Mouse (Mus musculus) stomach, postnatal 0 days (tissue): ENCODE results near the gene Ttc6.

ENCODE experiments used
- CTCF ChIP-seq: IDR thresholded peaks from 2 replicates; pipeline ENCODE4 v1.5.1; 2016; ENCODE audit warnings: antibody characterized with exemption, low read depth, mild to moderate bottlenecking, moderate library complexity
- EP300 ChIP-seq: optimal IDR thresholded peaks from 2 replicates; pipeline ENCODE3; 2016; ENCODE audit warnings: antibody characterized with exemption

GRCm38 (mm10) chr12:57543627-57543991 is 20.3 kb upstream of the Ttc6 start:
- no peak for TF ChIP-seq CTCF
- no peak for TF ChIP-seq EP300
